Mouse (Mus musculus) lung, adult 2 months (tissue): ENCODE data around the gene P3h4.

Source experiments
- CTCF ChIP-seq: fragments of 200-500 bp; IDR thresholded peaks from 2 replicates; pipeline ENCODE4 v1.5.1; 2011; ENCODE audit warnings: mild to moderate bottlenecking, low read length, control low read depth; ENCODE audit not compliant: insufficient read depth
- POLR2A ChIP-seq: fragments of 200-500 bp; IDR thresholded peaks from 2 replicates; pipeline ENCODE4 v1.6.1; 2011; ENCODE audit warnings: low read depth, mild to moderate bottlenecking, control low read depth, low read length, borderline replicate concordance; ENCODE audit errors: extremely low read depth

GRCm38 (mm10) chr11:100376005-100376404 is 38.6 kb downstream of the P3h4 start:
- TF ChIP-seq CTCF (no peak), POLR2A (no peak)
